Mouse (Mus musculus): ENCODE measurements around the gene Ift140.
A peak's percentile ranks its signal among the peaks of the same experiment; 100 is the strongest.

The Ift140 gene

DNA sequence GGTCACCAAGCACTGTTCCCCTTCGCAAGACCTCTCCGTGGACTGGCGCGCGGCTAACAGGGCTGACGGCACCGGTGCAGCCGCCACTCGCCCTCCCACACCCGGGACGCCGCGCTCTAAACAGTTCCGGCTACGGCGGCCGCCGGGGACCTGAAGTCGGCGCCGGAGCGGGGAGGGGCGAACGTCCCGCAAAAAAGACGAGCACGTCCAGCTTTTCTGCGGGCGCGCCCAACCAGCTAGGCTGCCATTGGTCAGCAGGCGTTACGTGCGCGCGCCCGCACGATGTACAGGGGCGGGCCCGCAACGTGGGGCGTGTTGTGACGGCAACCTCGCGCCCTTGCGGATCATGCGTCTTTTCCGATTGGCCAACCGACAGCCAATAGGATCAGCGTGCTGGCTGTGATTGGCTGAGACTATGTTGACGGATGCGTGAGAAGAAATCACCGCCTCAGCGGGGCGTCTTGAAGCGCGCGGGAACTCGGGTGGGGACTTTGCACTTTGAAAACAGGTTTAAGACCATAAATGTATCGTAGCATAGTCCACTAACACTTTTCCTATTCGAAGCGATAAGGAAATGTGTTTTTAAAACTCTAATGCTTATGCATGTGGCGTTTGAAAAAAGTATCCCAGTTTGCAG lies at the start of gene Ift140, which contains the start of gene Cramp1l:
Ift140 (plus strand) TSS at position 431 of the 637 bp plus-strand sequence.
Cramp1l (minus strand) TSS at position 134 of the 637 bp plus-strand sequence.
- DNase-seq (ENCODE audit: low spot score in 2 of 2) = peak; percentile 99

DNA sequence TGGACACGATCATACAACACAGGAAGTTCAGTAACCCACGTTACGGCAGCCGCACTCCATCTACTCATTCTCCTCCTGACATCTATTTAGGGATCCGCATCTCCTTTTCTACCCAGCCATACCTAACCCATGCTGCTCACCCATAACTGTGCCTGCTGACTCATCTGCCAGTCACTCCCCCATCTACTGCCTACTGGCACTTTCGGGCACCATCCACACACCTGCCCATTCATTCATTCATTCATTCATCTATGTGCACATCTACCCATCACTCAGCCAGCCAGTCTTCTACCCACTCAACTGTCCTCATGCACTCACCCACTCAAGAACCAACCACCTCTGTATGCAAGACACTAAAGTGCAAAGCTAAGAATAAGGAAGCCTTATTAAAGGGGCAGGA lies 28.7 kb upstream of the Ift140 start:
- DNase-seq (ENCODE audit: low spot score in 2 of 2) = peak; percentile 14 to 26

DNA sequence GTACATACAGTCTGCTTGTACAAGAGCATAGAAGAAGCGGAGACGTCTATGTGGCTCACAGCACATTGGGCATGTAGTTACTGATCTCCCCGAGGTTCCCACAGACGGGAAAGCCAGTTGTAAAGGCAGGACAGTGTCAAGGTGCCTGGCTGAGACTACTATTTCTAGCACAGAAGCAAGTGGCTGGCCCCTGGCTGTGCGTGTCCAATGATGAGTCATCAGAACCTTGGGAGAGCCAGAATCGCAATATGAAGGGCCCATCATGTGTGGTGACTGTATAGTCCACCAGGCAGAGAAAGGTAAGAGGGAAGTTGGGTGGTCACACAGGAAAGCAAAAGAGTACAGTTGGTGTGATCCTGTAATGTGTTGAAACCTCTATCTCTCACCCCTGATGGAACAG lies 21.2 kb upstream of the Ift140 start:
- DNase-seq (ENCODE audit: low spot score in 2 of 2) = no peak

DNA sequence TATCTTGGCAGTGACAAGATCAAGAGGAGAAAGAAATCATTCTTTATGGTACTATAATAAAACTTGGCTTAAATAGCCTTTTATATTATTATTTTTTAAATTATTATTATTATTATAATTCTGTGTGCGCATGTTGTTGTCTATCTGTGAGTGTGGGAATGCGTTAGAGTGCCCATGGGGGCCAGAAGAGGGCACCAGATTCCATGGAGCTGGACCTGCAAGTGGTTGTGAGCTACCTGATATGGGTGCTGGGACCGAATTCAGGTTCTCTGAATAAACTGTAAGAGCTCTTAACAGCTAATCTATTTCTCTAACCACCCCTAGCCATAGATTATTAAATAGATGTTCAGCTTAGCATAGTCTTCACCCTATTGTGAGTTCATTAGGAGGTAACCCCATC lies 10.8 kb upstream of the Ift140 start:
- no peak for DNase-seq (ENCODE audit: low spot score in 2 of 2)

- DNase-seq (ENCODE audit: low spot score in 2 of 2) = no peak
These were observed 8.4 kb upstream of the Ift140 start for GRCm38 (mm10) chr17:25007480-25007879.

DNA sequence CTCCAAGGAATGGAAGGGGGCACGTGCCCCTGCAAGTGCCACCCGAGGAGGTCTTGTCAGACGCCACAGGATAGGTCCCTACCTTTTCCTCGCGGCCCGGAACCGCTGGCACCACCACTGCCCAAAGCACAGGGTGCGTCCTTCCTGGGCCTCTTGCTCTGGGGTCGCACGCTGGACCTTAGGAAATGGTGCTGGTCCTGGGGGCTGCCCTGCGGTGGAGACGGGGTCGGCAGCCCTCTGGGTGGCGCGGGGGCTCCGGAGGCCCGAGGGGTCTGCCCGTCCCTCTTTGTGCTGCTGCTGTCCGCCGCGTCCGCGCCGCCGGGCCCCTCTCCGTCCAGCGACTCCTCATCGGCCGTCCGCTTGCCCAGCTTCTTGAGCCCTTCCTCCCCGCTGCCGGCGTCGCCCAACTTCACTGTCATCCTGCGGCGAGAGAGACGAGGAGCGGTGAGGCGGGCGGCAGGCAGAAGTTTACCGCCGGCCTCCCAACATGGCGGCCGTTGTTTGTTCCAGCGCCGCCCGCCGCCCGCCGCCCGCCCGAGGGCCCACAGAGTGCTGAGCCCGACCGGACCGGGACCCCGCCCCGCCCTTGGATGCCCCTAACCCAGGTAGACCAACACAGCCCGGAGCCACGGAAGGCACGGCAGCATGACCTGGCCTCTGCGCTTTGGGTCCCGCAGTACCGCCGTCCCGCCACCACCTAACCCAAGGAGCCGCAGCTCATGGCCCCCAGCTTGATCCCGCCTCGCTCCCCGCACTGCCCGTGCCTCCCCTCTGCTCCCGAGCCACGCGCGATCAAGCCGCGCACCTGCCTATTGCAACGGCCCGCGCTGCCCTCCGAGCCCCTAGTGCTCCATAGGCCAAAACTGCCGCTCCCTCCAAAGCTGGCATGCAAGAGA lies 2.0 kb upstream of the Ift140 start:
- DNase-seq (ENCODE audit: low spot score in 2 of 2) = no peak

DNA sequence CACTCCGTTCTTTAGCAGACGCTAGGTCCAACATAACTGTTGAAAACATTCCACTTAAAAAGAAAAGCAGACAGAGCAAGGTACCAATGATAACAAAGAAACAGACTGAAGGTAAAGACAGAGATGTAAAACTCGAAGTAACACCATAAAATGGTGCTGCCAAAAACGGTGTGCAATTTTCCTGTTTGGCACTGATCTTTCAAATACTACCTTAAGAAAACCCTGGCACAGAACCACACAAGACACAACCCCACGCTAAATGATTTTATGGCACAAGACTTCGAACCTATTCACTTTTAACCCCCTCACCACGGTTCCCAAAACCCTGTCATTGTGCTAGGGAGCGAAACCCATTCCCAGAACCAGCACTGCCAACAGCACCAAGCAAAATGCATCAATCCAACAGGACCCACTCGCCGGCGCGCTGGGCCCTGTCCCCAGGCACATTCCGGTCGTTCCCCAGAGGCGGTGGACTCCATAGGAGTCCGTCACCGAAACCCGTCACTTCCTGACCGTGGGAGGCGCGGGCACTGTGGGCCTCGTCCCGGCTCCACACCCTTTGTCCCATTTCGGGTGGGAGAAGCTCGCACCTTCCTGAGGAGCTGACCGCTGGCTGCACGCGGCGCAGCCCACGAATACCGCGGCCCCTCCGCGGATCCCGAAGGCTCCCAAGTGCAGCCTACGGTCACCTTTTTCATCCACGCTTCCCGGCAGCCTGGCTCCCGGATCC lies 879 bp upstream of the Ift140 start:
- peak in 1 of 2 experiments; percentile 38 for DNase-seq (ENCODE audit: low spot score in 2 of 2)

GRCm38 (mm10) chr17:25016292-25017132 lies 627 bp downstream of the Ift140 start:
- peak in 1 of 2 experiments; percentile 21 for DNase-seq (ENCODE audit: low spot score in 2 of 2)

DNA sequence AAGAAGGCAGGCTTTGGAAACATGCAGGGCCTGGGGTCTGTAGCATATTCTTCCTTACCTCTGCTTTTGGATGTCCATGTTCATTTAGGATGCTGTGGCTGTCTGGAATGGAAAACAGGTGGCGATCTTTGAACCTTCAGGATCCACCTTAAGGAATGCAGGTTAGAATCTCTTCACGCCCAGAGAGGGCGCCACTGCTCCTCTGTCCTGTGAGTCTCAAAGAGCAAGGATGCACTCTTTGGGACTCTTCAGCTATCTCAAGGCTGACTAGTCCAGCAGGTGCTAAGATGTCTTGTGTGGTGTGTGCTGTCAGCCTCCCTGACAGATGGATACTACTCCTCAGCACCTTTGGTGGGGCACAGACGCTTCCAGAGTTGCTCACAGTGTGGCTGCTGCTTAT lies 20.3 kb downstream of the Ift140 start:
- no peak for DNase-seq (ENCODE audit: low spot score in 2 of 2)

GRCm38 (mm10) chr17:25044879-25045278 lies 29.0 kb downstream of the Ift140 start:
- DNase-seq (ENCODE audit: low spot score in 2 of 2) = no peak

DNA sequence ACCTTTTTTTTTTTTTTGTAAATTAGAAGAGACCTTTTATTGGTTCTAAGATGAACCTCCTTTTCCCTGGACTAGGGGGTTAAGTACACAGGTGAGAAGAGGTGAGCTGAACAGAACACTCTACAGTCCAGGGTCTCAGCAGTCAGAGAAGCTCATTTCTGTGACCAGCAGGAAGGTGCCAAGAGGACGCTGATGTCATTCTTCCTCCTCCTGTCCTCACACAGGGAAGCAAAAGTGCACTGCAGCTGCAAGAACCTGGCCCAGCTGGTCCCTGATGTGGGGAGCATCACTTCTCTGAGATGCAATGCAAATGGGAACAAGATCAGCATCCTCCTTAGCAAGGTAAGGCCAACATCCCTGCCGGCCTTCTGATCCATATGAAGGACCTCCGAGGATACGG lies 29.4 kb downstream of the Ift140 start:
- DNase-seq (ENCODE audit: low spot score in 2 of 2) = no peak

DNA sequence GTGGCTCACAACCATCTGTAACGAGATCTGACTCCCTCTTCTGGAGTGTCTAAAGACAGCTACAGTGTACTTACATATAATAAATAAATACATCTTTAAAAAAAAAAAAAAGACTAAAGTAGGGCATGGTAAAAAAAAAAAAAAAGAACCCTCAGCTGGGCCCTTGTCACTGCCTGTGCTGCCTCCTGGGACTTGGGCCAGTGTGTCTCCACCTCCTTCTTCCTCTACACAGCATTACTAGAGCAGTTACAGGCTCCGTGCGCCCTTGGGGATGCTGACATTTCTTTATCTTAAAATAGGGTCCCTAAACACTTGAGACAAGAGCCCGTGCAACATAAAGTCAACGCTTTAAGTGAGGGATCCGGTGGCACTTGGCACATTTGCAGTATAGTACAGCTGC lies 31.3 kb downstream of the Ift140 start:
- no peak for DNase-seq (ENCODE audit: low spot score in 2 of 2)

DNA sequence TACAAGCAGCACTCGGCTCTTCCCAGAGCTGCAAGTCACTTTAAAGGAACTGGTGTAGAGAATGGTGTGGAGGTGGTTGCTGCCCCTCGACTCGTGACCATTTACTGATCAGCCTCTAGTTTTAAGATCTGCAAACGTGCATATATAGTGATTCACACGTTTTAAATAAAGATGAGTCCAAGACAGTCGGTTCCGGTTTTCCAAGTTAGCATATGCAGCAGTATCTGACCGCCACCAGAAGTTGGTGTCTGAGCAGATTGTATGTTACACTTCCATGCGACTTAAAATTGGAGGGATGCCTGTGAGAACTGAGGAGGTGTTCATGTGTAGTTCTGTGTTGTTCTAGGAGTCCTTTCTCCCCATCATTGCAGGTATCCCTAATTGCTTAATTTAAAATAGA lies 37.4 kb downstream of the Ift140 start:
- DNase-seq (ENCODE audit: low spot score in 2 of 2) = peak in 1 of 2 experiments; percentile 19

DNA sequence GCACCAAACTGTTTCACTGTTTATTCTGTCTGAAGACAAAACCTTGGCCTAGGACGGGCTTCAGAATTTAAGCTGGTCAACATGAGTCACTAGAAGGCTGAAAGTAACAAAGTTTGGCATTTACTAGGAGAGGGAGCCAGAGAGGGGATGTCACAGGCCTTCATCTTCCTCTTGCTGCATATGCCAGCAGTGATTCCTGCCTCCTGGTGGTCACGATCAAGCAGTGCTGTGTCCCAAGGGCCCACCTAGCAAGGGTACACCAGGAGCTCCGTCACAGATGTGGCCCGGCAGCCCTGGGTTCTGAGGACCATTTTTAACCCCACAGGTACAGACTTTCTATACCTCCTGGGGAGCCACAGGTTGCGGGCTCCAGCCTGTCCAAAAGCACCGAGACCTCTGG lies 41.2 kb downstream of the Ift140 start:
- no peak for DNase-seq (ENCODE audit: low spot score in 2 of 2)

DNA sequence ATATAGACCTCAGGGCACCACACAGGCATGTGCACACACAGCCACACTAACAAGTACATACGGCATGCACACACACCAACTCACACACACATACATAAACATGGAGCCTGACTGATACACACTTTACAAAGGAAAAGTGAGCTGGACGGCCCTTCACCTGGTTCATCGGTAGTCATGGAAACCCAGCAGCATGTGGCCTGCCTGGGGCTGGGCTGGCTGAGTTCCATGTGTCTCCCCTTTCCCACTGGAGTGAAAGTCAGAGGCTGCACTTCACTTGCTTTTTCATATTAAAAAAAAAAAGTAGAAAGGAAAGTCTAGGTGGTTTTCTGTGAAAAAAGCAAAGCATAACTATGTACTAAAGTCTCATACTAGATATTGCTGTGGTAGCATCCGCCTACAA lies 47.4 kb downstream of the Ift140 start:
- no peak for DNase-seq (ENCODE audit: low spot score in 2 of 2)

GRCm38 (mm10) chr17:25063872-25064271 lies 48.0 kb downstream of the Ift140 start:
- DNase-seq (ENCODE audit: low spot score in 2 of 2) = no peak

DNA sequence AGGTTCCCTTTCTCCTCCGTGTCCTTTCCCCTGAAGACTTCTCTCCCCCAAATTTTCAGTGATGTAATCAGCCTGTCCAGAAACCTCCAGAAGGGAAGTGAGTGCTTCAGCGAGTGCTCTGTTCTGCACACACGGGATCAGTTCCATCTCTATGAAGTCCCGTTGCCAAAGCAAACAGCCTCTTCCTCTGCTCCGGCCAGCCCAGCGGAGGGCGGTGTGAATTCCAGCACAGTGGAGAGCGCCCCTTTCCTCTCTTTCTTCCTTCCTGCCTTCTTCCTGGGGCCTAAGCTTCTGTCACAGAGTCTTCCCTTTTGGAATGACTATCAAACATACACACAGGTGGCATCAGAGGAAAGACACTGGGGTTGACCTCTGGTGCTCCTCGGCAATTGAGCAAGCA lies 48.5 kb downstream of the Ift140 start:
- DNase-seq (ENCODE audit: low spot score in 2 of 2) = no peak

DNA sequence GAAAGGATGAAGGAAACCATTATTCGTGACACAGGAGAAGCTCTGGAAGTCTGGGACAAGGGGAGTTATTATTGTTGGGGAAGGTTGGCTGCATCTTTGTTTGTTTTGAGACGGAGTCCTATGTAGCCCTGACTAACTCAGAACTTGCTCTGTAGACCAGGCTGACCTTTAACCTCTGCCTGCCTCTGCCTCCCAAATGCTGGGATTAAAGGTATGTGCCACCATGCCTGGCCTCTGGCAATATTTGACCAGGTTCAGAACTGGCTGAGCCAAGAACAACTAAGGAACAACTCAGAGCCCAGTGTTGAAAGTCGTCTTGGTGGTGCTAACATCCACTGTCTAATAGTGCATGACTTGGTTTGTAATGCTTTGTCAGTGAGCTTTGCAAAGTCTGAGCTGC lies 49.3 kb downstream of the Ift140 start:
- no peak for DNase-seq (ENCODE audit: low spot score in 2 of 2)

GRCm38 (mm10) chr17:25066595-25066994 lies 50.7 kb downstream of the Ift140 start:
- DNase-seq (ENCODE audit: low spot score in 2 of 2) = no peak

DNA sequence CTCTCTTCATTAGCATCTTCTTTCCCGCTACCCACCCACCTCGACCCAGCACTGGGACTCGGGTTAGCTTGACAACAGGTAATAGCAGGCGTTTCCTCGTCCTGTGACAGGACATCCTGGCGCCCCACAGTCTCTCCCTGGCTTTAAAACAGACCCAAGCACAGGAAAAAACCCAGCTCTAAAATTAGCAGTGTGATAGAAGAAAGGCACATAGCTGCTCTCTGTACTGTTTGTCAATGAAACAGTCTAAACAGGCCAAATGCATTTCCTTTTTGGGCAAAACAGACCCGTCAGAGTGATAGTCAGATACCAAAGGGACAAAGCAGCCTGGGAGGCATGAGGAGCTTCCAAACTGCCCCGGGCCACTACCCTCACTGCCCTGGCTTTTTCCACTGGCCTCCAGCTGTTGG lies 51.6 kb downstream of the Ift140 start:
- no peak for DNase-seq (ENCODE audit: low spot score in 2 of 2)

DNA sequence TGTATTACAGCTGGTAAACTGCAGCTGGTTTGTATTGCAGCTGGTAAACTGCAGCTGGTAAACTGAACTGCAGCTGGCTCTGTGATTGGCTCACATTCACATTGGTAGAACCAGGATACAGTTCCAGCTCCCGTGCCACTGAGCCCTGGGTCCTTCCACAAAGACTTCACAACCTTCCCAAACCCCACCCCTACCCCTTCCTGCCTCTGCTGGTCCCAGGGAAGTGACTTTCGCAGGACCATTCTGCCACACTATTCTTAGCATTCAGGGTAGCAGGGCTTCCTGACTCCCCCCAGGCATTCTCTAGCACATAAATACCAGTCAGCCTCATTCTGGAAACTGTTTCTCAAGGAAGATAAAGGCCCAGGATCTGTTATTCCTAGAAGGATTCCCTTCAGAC lies 52.8 kb downstream of the Ift140 start:
- no peak for DNase-seq (ENCODE audit: low spot score in 2 of 2)

Measured in left cerebral cortex, adult 9 months (tissue).